Mouse (Mus musculus): ENCODE results near the gene Baz1b.

Gene Baz1b

GRCm38 (mm10) chr5:135274663-135275396, 87.8 kb downstream of the Baz1b start:
- no peak; the same call in 1 of the 2 replicates for ATAC-seq (ENCODE audit: low TSS enrichment)

- ATAC-seq (ENCODE audit: low TSS enrichment) = no peak
Measured at GRCm38 (mm10) chr5:135276597-135276996, 89.5 kb downstream of the Baz1b start.

- ATAC-seq (ENCODE audit: low TSS enrichment) = no peak
Measured at GRCm38 (mm10) chr5:135280226-135280625, 93.2 kb downstream of the Baz1b start.

- ATAC-seq (ENCODE audit: low TSS enrichment) = no peak
Measured at GRCm38 (mm10) chr5:135285211-135285610, 98.1 kb downstream of the Baz1b start.

GRCm38 (mm10) chr5:135286185-135286584, 99.1 kb downstream of the Baz1b start:
- ATAC-seq (ENCODE audit: low TSS enrichment) = peak; percentile 69; the same call in 1 of the 2 replicates

GRCm38 (mm10) chr5:135286926-135287325, 99.9 kb downstream of the Baz1b start:
- ATAC-seq (ENCODE audit: low TSS enrichment) = no peak

- ATAC-seq (ENCODE audit: low TSS enrichment) = no peak
Measured at GRCm38 (mm10) chr5:135290703-135291102, 103.6 kb downstream of the Baz1b start.

DNA sequence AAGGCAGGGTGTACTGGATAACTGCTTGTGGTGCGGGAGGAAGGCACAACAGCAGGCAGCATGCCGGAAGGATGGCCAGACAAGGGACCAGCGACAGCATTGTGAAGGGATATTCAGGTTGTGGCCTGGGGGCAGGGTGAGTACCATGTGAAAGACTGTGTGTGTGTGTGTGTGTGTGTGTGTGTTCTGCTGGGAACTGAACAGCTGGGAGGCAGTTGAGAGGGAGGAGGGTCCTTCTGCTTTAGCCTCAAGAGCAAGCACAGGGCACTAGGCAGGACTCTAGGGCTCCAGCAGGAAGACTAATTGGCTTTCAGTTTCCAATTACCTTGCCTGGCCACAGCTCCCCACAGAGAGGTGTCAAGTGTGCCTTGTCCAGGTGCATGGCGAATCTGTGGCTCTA, 104.1 kb downstream of the Baz1b start:
- ATAC-seq (ENCODE audit: low TSS enrichment) = no peak

GRCm38 (mm10) chr5:135292001-135292400, 104.9 kb downstream of the Baz1b start:
- no peak for ATAC-seq (ENCODE audit: low TSS enrichment)
